ENCODE assay signal across 14 mouse cellular contexts in genomic region chr2:71543531-71543930, GRCm38 (mm10). TPM values are rescaled to one million over a fixed set of nuclear protein-coding genes. Genes with fewer than 3 reads are reported as not detected.
DNase-seq lines count a peak whose midpoint lies in the region; ATAC-seq and TF ChIP-seq lines count a peak whose summit lies in the region.
"Had no signal": no experiment of that assay in that cellular context is flagged by ENCODE, and none has a peak within 500 bp of the region (broad histone marks: within the 10 kb centered on the region; RNA-seq: fewer than 3 reads in every experiment).

No protein-coding gene starts in this region.

- 11% methylated on average over 9 of the region's 9 CpGs for WGBS in heart, postnatal 0 days
- 12% methylated on average over 9 of the region's 9 CpGs for WGBS in heart, adult 2 months
- WGBS in forebrain, embryonic 16.5 days, result 7% methylated on average over 9 of the region's 9 CpGs
- 2% methylated on average over 9 of the region's 9 CpGs for WGBS in midbrain, embryonic 14.5 days

- no peak overlapping the region for H3K4me2 ChIP-seq in heart, postnatal 0 days (ENCODE audit: low read depth, low read length)
- H3K4me2 ChIP-seq in forebrain, embryonic 16.5 days (ENCODE audit: low read length), result peak overlapping the region; percentile 79
- H3K4me2 ChIP-seq in midbrain, embryonic 14.5 days (ENCODE audit: low read length), result no peak overlapping the region; the same call in 1 of the 2 replicates

- TF ChIP-seq CTCF in heart, postnatal 0 days (IDR thresholded peaks at IDR 0.05; ENCODE audit: low read depth), result no peak
- no peak for TF ChIP-seq CTCF in heart, adult 2 months (IDR thresholded peaks at IDR 0.05)
- TF ChIP-seq CTCF in cortical plate, adult 2 months (IDR thresholded peaks at IDR 0.05; ENCODE audit: extremely low read depth, insufficient read depth, low read length), result no peak

- no peaks in the 10 kb centered on the region for H3K36me3 ChIP-seq in heart, postnatal 0 days (replicated peaks; ENCODE audit: control insufficient read depth, insufficient read depth, low read length)
- no peaks in the 10 kb centered on the region for H3K36me3 ChIP-seq in heart, adult 2 months (ENCODE audit: control insufficient read depth, insufficient read depth, low read length)
- no peaks in the 10 kb centered on the region for H3K36me3 ChIP-seq in forebrain, embryonic 16.5 days (ENCODE audit: control insufficient read depth, insufficient read depth)
- no peaks in the 10 kb centered on the region for H3K36me3 ChIP-seq in midbrain, embryonic 14.5 days (ENCODE audit: control insufficient read depth, insufficient read depth, low read length)

- no peak for ATAC-seq in heart, postnatal 0 days (ENCODE audit: insufficient read depth, low read depth)
- ATAC-seq in forebrain, embryonic 16.5 days, result no peak
- ATAC-seq in midbrain, embryonic 14.5 days (ENCODE audit: low FRiP score, low TSS enrichment), result no peak

- H3K4me1 ChIP-seq in heart, postnatal 0 days (ENCODE audit: control insufficient read depth, insufficient read depth), result peaks cover 11% of the 10 kb centered on the region; the same call in 1 of the 2 replicates
- H3K4me1 ChIP-seq in heart, adult 2 months (ENCODE audit: control insufficient read depth, insufficient read depth, low read length), result peaks cover 1% of the 10 kb centered on the region; the same call in 1 of the 2 replicates
- 0 out of 2 replicates have a peak, but pooled peaks cover 2% of the 10 kb centered on the region for H3K4me1 ChIP-seq in cortical plate, adult 2 months (ENCODE audit: control insufficient read depth, insufficient read depth, low read length)
- peaks cover 41% of the 10 kb centered on the region for H3K4me1 ChIP-seq in forebrain, embryonic 16.5 days (replicated peaks; ENCODE audit: control insufficient read depth, insufficient read depth, low read length)
- H3K4me1 ChIP-seq in midbrain, embryonic 14.5 days (ENCODE audit: control insufficient read depth, insufficient read depth, low read length), result peaks cover 13% of the 10 kb centered on the region

- TF ChIP-seq POLR2A in heart, adult 2 months (IDR thresholded peaks at IDR 0.05; ENCODE audit: insufficient read depth, low read depth, low read length), result no peak
- TF ChIP-seq POLR2A in cortical plate, adult 2 months (IDR thresholded peaks at IDR 0.05; ENCODE audit: extremely low read depth, insufficient read depth, low read length), result no peak

- H3K4me3 ChIP-seq in heart, postnatal 0 days (ENCODE audit: low read depth, low read length), result peak overlapping the region; percentile 2; the same call in 1 of the 2 replicates
- H3K4me3 ChIP-seq in heart, adult 2 months, result no peak overlapping the region
- peak overlapping the region; percentile 17; the same call in 1 of the 2 replicates for H3K4me3 ChIP-seq in cortical plate, adult 2 months (ENCODE audit: insufficient read depth, low read length)
- H3K4me3 ChIP-seq in forebrain, embryonic 16.5 days (replicated peaks; ENCODE audit: low read length), result peak overlapping the region; percentile 57
- H3K4me3 ChIP-seq in midbrain, embryonic 14.5 days (replicated peaks; ENCODE audit: low read depth, low read length), result peak overlapping the region; percentile 3; the same call in 1 of the 2 replicates

- no peak for TF ChIP-seq EP300 in heart, postnatal 0 days (IDR thresholded peaks at IDR 0.05; ENCODE audit: low read depth)
- TF ChIP-seq EP300 in heart, adult 2 months (IDR thresholded peaks at IDR 0.05; ENCODE audit: insufficient read depth, low read depth, low read length), result no peak

- no peaks in the 10 kb centered on the region for H3K79me2 ChIP-seq in heart, adult 2 months (replicated peaks; ENCODE audit: control insufficient read depth, insufficient read depth, low read length)

- H3K9me3 ChIP-seq in heart, postnatal 0 days (replicated peaks; ENCODE audit: control insufficient read depth, low read length), result no peaks in the 10 kb centered on the region
- H3K9me3 ChIP-seq in forebrain, embryonic 16.5 days (ENCODE audit: control insufficient read depth, low read length), result no peaks in the 10 kb centered on the region
- no peaks in the 10 kb centered on the region for H3K9me3 ChIP-seq in midbrain, embryonic 14.5 days (ENCODE audit: control insufficient read depth, low read length)

- H3K27ac ChIP-seq in heart, postnatal 0 days (ENCODE audit: low read depth), result no peak overlapping the region
- no peak overlapping the region for H3K27ac ChIP-seq in heart, adult 2 months
- H3K27ac ChIP-seq in cortical plate, adult 2 months (ENCODE audit: insufficient read depth, low read length), result no peak overlapping the region
- H3K27ac ChIP-seq in forebrain, embryonic 16.5 days (ENCODE audit: low read length), result peak overlapping the region; percentile 93
- no peak overlapping the region for H3K27ac ChIP-seq in midbrain, embryonic 14.5 days (replicated peaks; ENCODE audit: low read depth, low read length)

- no peak overlapping the region for H3K9ac ChIP-seq in heart, postnatal 0 days (replicated peaks; ENCODE audit: low read depth, low read length)
- H3K9ac ChIP-seq in heart, adult 2 months (ENCODE audit: low read depth, low read length), result no peak overlapping the region
- peak overlapping the region; percentile 74 for H3K9ac ChIP-seq in forebrain, embryonic 16.5 days (replicated peaks; ENCODE audit: low read depth, low read length)
- H3K9ac ChIP-seq in midbrain, embryonic 14.5 days (replicated peaks; ENCODE audit: low read length), result no peak overlapping the region
- H3K9ac ChIP-seq: liver, postnatal 0 days had no signal

- intact Hi-C loops in heart, adult 2 months (cut with DNase I), result no loop called here

- no peak for DNase-seq in heart, postnatal 0 days (ENCODE audit: low spot score)
- no peak for DNase-seq in heart, adult 2 months
- DNase-seq in midbrain, embryonic 14.5 days, result peak; percentile 29
- no peak for DNase-seq in ovary, postnatal 36 days (ENCODE audit: low spot score)
- DNase-seq in liver, result no peak
- no peak for DNase-seq in thymus, postnatal 10 days (ENCODE audit: low spot score in 2 of 2)
- DNase-seq: kidney, postnatal 14 days; liver, postnatal 0 days; right cerebral cortex, adult 18-20 months had no signal

- peaks cover 97% of the 10 kb centered on the region for H3K27me3 ChIP-seq in heart, postnatal 0 days (ENCODE audit: control insufficient read depth, insufficient read depth, low read length)
- H3K27me3 ChIP-seq in heart, adult 2 months (ENCODE audit: control insufficient read depth, insufficient read depth, low read length), result peaks cover 55% of the 10 kb centered on the region
- peaks cover 20% of the 10 kb centered on the region; the same call in 1 of the 2 replicates for H3K27me3 ChIP-seq in forebrain, embryonic 16.5 days (replicated peaks; ENCODE audit: control insufficient read depth, insufficient read depth, low read length)
- peaks cover 85% of the 10 kb centered on the region for H3K27me3 ChIP-seq in midbrain, embryonic 14.5 days (ENCODE audit: control insufficient read depth, insufficient read depth, low read length)

RNA-seq across cellular contexts. Expression of gene Dlx2, which starts 3.0 kb away (rescaled TPM):
- 1.1 TPM in 1 of 2 replicates, not detected in the other for total RNA-seq in heart, postnatal 0 days (2014; rRNA removed; ENCODE audit: low replicate concordance)
- not detected in 2 replicates for polyA plus RNA-seq in heart, postnatal 0 days (2015; fragmentation: Nextera tagmentation; extraction: Ambion mirVana)
- total RNA-seq in heart, adult 2 months (2021), result not detected
- polyA plus RNA-seq in heart, adult 2 months (2012; rRNA removed), result not detected in 2 replicates
- 4.1 and 4.2 TPM in 2 replicates for polyA plus RNA-seq in cortical plate, adult 2 months (2012; rRNA removed)
- polyA plus RNA-seq in forebrain, embryonic 16.5 days (2015; fragmentation: Nextera tagmentation; extraction: Ambion mirVana), result 45.2 and 49.8 TPM in 2 replicates
- 0.41 and 0.67 TPM in 2 replicates for polyA plus RNA-seq in midbrain, embryonic 14.5 days (2014; fragmentation: Nextera tagmentation; extraction: Ambion mirVana)
- total RNA-seq: gastrocnemius, adult 18-20 months; heart, postnatal 36 days; monocyte, adult 5-6 weeks had no signal
- polyA plus RNA-seq: liver, postnatal 0 days had no signal

RNA-seq across cellular contexts. Expression of gene Dlx1, which starts 15.6 kb away (rescaled TPM):
- not detected in 2 replicates for total RNA-seq in heart, postnatal 0 days (2014; rRNA removed; ENCODE audit: low replicate concordance)
- polyA plus RNA-seq in heart, postnatal 0 days (2015; fragmentation: Nextera tagmentation; extraction: Ambion mirVana), result 0.05 TPM in 1 of 2 replicates, not detected in the other
- total RNA-seq in heart, adult 2 months (2021), result under 1 TPM; 0.23 to 0.39 TPM
- 0.14 and 0.26 TPM in 2 replicates for polyA plus RNA-seq in heart, adult 2 months (2012; rRNA removed)
- polyA plus RNA-seq in cortical plate, adult 2 months (2012; rRNA removed), result 26.7 and 27.8 TPM in 2 replicates
- 232 and 239 TPM in 2 replicates for polyA plus RNA-seq in forebrain, embryonic 16.5 days (2015; fragmentation: Nextera tagmentation; extraction: Ambion mirVana)
- 0.61 and 0.72 TPM in 2 replicates for polyA plus RNA-seq in midbrain, embryonic 14.5 days (2014; fragmentation: Nextera tagmentation; extraction: Ambion mirVana)
- total RNA-seq: gastrocnemius, adult 18-20 months; monocyte, adult 5-6 weeks had no signal

Comparison
In these comparisons a context has a peak if more than half of its experiments do, and no peak if none do; other contexts are left out.
1. RNA of gene Dlx1, which starts 15.6 kb away (polyA plus RNA-seq): 232 to 239 TPM in forebrain, embryonic 16.5 days and 26.7 to 27.8 TPM in cortical plate, adult 2 months; 0.61 to 0.72 TPM in midbrain, embryonic 14.5 days, 0.14 to 0.26 TPM in heart, adult 2 months and 0.05 TPM in heart, postnatal 0 days; every median in the first group is over 10 times any median in the second.